Mouse (Mus musculus) heart, postnatal 0 days (tissue): ENCODE measurements around the gene Fasn.
"Not testable (repeated sequence)": the region's sequence is repeated elsewhere in the genome, so short reads cannot be mapped to it uniquely, and the experiment has no call there.

Experiments used
- CTCF ChIP-seq: IDR thresholded peaks from 2 replicates; pipeline ENCODE4 v1.5.1; 2016; ENCODE audit warnings: antibody characterized with exemption, control low read depth, low read depth
- EP300 ChIP-seq: IDR thresholded peaks from 2 replicates; pipeline ENCODE4 v1.6.1; 2016; ENCODE audit warnings: antibody characterized with exemption, low read depth

DNA sequence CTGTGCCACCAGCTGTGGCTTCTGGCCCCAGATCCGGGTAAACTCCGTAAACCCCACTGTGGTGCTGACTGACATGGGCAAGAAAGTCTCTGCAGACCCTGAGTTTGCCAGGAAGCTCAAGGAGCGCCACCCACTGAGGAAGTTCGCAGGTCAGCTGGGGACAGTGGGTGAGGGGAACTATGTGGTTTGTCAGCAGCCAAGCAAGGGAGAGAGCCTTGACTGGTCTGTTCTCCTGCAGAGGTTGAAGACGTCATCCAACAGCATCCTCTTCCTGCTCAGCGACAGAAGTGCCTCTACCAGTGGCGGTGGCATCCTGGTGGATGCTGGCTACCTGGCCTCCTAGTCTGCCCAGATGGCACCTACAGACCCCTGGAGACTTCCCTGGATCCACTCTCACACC, 57.3 kb downstream of the Fasn start:
- TF ChIP-seq CTCF, EP300: not testable (repeated sequence)
